Mouse (Mus musculus) thymus, postnatal 4 days (tissue): ENCODE data around the gene Rps6ka2.
A peak's percentile ranks its signal among the peaks of the same experiment; 100 is the strongest.
"Not testable (repeated sequence)": the region's sequence is repeated elsewhere in the genome, so short reads cannot be mapped to it uniquely, and the experiment has no call there.

Experiments
- DNase-seq: peaks from one replicate; pipeline ENCODE4 v3.0.0; 2021

Rps6ka2 gene

GRCm38 (mm10) chr17:7169627-7170303, at the start of gene Rps6ka2:
Gene Rps6ka2 (plus strand): TSS chr17:7170115.
- peak; percentile 95 for DNase-seq

- not testable (repeated sequence) for DNase-seq
Measured at GRCm38 (mm10) chr17:7120835-7121234, 49.1 kb upstream of the Rps6ka2 start.

GRCm38 (mm10) chr17:7122554-7122953, 47.4 kb upstream of the Rps6ka2 start:
- DNase-seq, result not testable (repeated sequence)

GRCm38 (mm10) chr17:7126475-7126874, 43.4 kb upstream of the Rps6ka2 start:
- not testable (repeated sequence) for DNase-seq

GRCm38 (mm10) chr17:7134002-7134401, 35.9 kb upstream of the Rps6ka2 start:
- not testable (repeated sequence) for DNase-seq

GRCm38 (mm10) chr17:7135277-7135676, 34.6 kb upstream of the Rps6ka2 start:
- not testable (repeated sequence) for DNase-seq

GRCm38 (mm10) chr17:7138186-7138925, 31.6 kb upstream of the Rps6ka2 start:
- DNase-seq, result no peak

GRCm38 (mm10) chr17:7140399-7141174, 29.3 kb upstream of the Rps6ka2 start:
- DNase-seq, result no peak

- DNase-seq, result peak; percentile 56
Measured at GRCm38 (mm10) chr17:7142367-7142766, 27.5 kb upstream of the Rps6ka2 start.

- no peak for DNase-seq
Measured at GRCm38 (mm10) chr17:7143885-7144518, 25.9 kb upstream of the Rps6ka2 start.

- DNase-seq, result no peak
Measured at GRCm38 (mm10) chr17:7145373-7146058, 24.4 kb upstream of the Rps6ka2 start.

- no peak for DNase-seq
Measured at GRCm38 (mm10) chr17:7146479-7146878, 23.4 kb upstream of the Rps6ka2 start.

GRCm38 (mm10) chr17:7147920-7148321, 22.0 kb upstream of the Rps6ka2 start:
- no peak for DNase-seq

GRCm38 (mm10) chr17:7149328-7150195, 20.4 kb upstream of the Rps6ka2 start:
- DNase-seq, result no peak

GRCm38 (mm10) chr17:7151446-7152100, 18.3 kb upstream of the Rps6ka2 start:
- DNase-seq, result no peak

- DNase-seq, result no peak
Measured at GRCm38 (mm10) chr17:7152662-7153061, 17.3 kb upstream of the Rps6ka2 start.

- no peak for DNase-seq
Measured at GRCm38 (mm10) chr17:7163955-7164354, 6.0 kb upstream of the Rps6ka2 start.

GRCm38 (mm10) chr17:7165524-7165923, 4.4 kb upstream of the Rps6ka2 start:
- DNase-seq, result no peak

- peak; percentile 61 for DNase-seq
Measured at GRCm38 (mm10) chr17:7168961-7169626, 821 bp upstream of the Rps6ka2 start.
